Mouse (Mus musculus): ENCODE results near the gene Cyp19a1.

Gene Cyp19a1

GRCm38 (mm10) chr9:54169489-54169888 lies 98.4 kb downstream of the Cyp19a1 start:
- no peak for DNase-seq (ENCODE audit: low spot score)

- no peak for DNase-seq (ENCODE audit: low spot score)
Measured at GRCm38 (mm10) chr9:54168425-54168824, 99.5 kb downstream of the Cyp19a1 start.

- no peak for DNase-seq (ENCODE audit: low spot score)
Measured at GRCm38 (mm10) chr9:54163117-54163516, 104.8 kb downstream of the Cyp19a1 start.

GRCm38 (mm10) chr9:54153679-54154078 lies 114.2 kb downstream of the Cyp19a1 start:
- no peak for DNase-seq (ENCODE audit: low spot score)

- no peak for DNase-seq (ENCODE audit: low spot score)
Measured at GRCm38 (mm10) chr9:54139191-54139590, 128.7 kb downstream of the Cyp19a1 start.
